Mouse (Mus musculus): ENCODE data around the gene H2-Ke6. TPM values are rescaled to one million over a fixed set of nuclear protein-coding genes. Genes with fewer than 3 reads are reported as not detected.
"Not testable (repeated sequence)": the region's sequence is repeated elsewhere in the genome, so short reads cannot be mapped to it uniquely, and the experiment has no call there.

H2-Ke6 gene
- total RNA-seq, 2 experiments from 2014 or later, result 80.6 to 88.2 TPM

DNA sequence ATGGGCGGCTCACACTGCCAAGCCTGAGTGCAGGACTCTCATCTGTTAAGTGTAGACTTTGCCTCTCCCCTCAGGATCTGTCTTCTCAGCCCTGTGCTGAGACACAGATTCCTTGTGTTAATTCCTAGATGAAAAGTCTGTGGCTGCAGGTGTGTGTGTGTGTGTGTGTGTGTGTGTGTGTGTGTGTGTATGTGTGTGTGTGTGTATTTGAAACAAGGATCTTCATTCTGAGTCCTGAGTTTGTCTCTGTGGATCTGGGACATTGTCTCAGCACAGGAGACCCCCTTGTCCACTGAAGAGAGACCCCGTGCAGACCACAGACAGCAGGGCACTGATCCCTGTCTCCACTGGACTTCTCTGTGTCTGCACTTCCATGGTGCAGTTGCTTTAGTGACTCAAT is 27.1 kb downstream of the H2-Ke6 start:
- not testable (repeated sequence) for DNase-seq
- intact Hi-C loops (cut with DNase I), result loop anchor here (5.0 kb wide), 1 partner anchor 33 kb away; no protein-coding TSS in a partner anchor

DNA sequence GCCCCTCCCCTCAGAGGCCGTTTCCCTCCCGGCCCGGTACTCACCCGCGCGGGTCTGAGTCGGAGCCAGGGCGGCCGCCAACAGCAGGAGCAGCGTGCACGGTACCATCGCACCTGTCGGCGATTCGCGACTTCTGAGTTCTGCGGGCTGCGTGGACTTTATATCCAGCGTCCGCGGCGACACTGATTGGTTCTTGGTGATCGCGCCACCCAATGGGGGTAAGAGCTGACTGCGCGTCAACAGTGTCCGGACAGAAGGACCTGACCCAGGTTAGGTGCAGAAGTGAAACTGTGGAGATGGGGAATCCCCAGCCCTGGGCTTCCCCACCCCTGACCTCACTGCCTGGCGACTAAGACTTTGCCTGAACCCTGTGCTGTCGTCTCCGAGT is 27.7 kb downstream of the H2-Ke6 start, which contains the start of gene H2-K1:
Gene H2-K1, minus strand, starts transcription at position 198 of the 388 bp plus-strand sequence.
- peak; percentile 87 to 92 for DNase-seq
- intact Hi-C loops (cut with DNase I), result loop anchor here (5.0 kb wide), 1 partner anchor 33 kb away; no protein-coding TSS in a partner anchor

DNA sequence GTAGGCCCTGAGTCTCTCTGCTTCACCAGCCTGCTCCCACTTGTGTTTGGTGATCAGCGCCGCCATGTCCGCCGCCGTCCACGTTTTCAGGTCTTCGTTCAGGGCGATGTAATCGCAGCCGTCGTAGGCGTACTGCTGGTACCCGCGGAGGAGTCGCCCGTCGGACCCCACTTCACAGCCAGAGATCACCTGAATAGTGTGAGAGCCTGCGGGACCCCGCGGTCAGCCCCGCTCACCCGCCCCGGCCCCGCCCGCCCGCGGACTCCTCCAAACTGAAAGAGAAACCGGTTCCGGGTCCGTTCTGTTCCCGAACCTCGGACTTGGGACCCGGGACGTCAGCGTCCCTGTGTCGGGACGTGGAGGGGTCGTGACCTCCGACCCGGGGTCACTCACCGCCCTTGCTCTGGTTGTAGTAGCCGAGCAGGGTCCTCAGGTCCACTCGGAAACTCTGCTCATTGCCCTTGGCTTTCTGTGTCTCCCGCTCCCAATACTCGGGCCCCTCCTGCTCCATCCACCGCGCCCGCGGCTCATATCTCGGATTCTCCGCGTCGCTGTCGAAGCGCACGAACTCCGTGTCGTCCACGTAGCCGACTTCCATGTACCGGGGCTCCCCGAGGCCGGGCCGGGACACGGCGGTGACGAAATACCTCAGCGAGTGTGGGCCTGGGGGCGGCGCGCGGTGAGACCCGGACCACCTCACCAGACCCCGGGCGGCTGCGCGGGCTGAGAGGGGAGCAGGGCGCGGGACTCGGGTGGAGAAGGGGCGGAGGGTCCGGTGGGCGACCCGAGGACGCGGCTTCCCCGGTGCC is 28.3 kb downstream of the H2-Ke6 start:
- DNase-seq, result peak; percentile 29 to 34
- intact Hi-C loops (cut with DNase I), result loop anchor here (5.0 kb wide), 1 partner anchor 32 kb away; no protein-coding TSS in a partner anchor

DNA sequence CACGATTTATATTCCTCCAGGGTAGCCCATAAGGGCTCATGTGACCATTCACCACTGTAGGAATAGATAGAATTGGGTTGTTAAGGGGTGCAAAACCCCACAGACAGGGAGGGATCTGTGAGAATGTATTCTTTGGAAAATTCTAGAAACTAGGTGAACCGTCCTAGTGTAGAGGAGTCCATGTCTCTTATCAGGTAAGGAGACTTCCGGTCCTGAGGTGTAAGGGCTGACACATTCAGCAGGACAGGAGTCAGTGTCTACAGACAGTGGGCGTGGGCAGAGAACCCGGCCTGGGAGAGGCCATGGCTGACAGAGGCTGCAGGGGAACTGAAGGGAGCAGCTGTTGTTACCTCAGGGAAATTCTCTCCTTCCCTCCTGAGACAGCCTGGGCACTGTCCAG is 29.2 kb downstream of the H2-Ke6 start:
- intact Hi-C loops (cut with DNase I); DNase-seq: not testable (repeated sequence)

DNA sequence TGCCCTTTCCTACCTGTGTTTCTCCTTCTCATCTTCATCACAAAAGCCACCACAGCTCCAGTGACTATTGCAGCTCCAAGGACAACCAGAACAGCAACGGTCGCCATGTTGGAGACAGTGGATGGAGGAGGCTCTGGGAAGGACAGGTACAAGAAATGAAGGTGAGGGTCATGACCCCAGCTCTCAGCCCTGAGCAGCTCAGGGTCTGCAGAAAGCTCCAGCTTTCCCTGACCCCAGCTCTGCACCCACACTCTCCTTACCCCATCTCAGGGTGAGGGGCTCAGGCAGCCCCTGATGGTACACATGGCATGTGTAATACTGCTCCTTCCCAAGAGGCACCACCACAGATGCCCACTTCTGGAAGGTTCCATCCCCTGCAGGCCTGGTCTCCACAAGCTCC is 30.8 kb downstream of the H2-Ke6 start:
- intact Hi-C loops (cut with DNase I); DNase-seq: not testable (repeated sequence)

DNA sequence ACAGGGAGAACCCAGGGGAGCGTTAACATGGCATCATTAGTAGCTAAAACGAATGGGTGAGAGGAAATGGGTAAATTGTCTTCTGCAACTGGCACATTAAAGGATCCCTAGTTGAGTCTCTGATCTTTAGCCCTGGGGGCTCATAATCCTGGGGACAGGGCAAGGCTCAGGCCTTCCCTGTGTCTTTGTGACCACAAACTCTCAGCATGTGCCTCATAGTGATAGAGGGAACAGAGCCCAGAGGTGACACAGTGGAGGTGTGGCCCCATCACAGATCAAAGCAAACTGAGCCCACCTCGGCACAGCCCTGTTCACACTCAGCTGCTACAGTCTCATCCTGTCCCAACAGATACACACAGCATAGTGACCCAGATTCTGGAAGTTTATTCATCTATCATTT is 32.2 kb downstream of the H2-Ke6 start:
- intact Hi-C loops (cut with DNase I), result no loop called here

DNA sequence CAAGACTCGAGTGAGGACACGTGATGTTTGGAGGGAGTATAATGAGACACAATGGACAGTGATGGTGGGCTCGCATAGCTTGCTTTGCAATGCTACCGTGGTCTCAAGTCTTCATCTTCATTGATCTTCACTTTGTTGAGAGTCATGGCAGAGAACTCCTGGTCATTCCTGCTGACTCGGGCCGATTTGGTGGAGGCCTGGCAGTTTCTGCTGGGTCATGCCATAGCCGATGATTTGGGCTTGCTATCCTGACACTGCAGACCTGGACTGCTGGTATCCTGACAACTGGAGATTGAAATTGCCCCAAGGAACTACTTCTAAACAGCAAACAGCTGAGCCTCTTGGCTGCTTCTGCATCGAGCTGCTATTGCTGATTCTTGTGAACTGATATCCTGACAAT is 32.9 kb downstream of the H2-Ke6 start:
- DNase-seq, result no peak
- intact Hi-C loops (cut with DNase I), result no loop called here

More for the DNA sequence above, 32.2 kb downstream of the H2-Ke6 start:
- no peak for DNase-seq

DNA sequence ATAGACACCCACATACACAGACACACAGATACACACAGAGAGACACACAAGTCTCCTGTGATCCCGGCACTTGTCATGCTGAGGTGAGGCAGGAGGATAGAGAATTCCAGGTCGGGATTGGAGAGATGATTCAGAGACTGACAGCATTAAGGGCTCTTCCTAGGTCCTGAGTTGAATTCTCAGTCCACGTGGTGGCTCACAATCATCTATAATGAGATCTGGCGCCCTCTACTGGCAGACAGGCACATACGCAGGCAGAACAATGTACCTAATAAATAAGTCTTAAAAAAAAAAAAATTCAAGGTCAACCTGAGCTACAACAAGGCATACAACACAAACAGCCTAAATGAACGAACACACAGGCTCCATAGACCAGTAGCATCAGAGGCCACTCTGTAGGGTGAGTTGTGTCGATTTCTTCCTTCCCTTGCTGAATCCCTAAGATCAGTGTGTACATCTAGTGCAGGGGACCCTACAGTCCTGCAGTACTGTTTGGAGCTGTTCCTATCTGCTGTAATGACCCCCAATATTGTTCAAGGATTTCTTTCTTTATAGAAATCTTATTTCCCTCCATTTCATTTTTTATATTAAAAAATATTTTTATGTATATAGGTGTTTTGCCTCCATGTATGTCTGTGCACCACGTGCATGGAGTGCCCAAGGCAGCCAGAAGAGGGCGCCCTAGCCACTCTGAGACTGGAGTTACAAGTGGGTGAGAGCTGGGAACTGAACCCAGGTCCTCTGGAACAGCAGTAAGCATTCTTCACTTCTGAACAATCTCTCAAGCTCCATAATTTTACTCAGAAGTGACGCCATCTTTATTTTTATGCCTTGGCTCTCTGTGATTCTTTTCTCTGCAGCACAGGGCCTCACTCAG is 35.8 kb downstream of the H2-Ke6 start:
- DNase-seq, result peak; percentile 53 to 76
- intact Hi-C loops (cut with DNase I), result no loop called here

DNA sequence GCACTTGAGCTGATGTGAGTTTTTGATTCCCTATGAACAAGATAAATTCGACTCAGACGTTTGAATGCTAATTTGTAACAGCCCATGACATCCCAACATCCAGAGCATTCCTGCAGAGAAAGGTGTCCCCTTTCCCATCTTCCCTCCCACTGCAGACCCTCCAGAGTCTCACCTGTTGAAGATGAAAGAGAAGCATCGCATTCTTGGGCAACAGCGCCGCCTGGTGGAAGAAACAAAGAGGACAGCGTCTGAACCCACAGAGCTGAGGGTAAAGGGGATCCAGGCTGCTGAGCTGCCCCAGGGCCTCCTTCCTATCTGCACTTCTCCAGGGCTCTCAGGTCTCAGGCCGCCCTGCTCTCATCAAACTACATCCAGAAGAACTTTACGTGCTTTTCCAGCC is 45.7 kb downstream of the H2-Ke6 start:
- DNase-seq, result peak; percentile 68 to 77
- intact Hi-C loops (cut with DNase I), result loop anchor here (1.0 kb wide), 1 partner anchor 14 kb away; no protein-coding TSS in a partner anchor

DNA sequence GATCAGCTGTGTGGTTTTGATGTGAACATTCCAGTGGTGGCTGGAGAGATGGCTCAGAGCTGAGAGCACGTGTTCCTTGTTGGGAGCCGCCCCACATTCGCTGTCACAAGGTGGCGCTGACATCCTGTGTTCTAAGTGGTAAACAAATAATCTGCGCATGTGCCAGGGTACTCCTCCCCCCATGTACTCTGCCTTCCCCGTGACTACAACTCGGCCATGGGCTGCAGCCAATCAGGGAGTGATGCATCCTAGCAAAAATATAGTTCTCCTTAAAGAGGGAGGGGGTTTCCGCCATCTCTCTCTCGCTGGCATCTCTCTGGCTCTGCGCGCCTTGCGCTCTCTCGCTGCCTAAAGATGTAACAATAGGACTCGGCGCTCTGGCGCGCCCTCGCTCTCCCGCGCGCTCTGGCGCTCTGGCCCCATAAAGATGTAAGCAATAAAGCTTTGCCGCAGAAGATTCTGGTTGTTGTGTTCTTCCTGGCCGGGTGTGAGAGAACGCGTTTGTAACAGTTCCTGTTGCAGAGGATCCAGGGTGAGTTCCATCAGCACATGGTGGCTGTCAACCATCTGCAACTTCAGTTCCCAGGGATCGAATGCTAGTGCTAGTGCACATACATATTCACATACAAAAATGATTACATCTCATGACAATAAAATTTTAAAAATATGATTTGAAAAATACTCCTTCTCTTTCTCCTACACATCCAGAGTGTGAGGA is 46.5 kb downstream of the H2-Ke6 start:
- DNase-seq, result peak; percentile 83 to 88
- intact Hi-C loops (cut with DNase I), result not testable (repeated sequence)

DNA sequence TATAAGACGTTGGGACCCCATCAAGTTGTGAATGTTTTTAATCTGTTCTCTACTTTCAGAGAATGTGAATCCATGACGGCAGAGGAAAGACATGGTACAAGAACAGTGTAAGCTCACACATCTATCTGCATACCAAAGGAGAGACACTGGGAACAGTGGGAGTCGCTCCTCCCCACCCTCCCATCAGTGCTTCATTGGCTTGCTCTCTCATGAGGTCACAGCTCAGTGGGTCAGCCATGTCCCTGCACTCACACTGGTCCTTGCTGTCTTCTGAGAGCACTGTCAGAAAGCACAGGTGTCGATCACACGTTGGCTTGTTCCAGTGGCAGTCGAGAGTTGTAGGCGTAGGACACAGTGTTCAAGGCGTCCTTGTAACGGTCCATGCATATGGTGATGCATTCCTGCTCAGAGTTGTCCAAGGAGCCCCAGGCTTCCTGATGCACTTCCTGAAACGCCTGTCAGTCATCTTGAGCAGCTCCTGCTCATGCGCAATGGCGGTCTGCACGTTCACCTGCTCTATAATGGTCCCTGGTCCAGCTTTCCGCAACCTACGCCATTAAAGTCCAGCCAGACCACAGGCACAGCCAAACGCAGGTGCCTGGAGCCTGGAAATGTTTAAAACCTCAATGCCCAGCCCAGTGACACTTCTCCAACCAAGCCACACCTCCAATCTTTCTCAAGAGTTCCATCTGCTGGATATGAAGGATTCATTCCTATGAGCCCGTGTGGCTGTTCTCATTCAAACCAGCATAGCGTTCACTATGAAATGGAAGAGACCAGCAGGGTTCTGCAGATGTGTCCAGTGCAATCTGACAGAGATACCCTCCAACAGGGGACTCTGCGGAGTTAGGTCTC is 47.5 kb downstream of the H2-Ke6 start:
- intact Hi-C loops (cut with DNase I), result no loop called here
- no peak for DNase-seq

DNA sequence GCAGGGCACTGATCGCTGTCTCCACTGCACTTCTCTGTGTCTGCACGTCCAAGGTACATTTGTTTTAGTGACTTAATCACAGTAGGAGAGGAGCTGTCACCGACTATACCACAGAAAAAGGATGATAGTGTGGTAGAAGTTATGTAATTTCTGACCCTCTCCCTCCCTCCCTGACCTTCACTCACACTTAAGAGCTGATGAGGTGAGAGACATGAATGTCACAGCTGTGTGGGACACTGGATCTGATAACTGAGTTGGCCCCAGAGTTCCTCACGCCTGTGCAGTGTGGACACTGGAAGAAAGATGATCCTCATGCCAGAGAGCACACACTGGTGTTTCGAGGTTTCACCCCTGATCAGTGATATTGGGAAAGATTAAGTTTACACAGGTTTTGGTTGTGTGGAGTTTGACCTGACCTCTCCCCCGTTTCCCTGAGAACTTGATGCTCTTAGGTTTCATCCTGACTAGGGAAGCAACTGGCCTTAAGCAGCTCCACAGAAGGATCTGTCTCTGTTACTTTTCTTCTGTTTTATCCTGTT is 48.3 kb downstream of the H2-Ke6 start:
- no peak for DNase-seq
- intact Hi-C loops (cut with DNase I), result no loop called here

DNA sequence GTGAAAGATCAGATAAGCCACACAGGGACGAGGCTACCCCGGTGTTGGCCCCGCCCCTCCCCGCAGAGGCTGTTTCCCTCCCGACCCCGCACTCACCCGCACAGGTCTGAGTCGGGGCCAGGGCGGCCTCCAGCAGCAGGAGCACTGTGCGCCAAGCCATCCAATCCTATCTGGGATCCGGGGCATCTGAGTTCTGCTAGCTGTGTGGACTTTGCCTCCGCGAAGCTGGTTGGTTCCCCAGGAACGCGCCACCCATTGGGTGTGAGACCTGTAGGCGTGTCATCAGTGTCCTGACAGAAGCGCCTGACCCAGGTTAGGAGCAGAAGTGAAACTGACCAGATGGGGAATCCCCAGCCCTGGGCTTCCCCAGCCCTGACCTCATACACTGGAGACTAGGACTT is 49.2 kb downstream of the H2-Ke6 start:
- DNase-seq, result peak; percentile 69 to 74
- intact Hi-C loops (cut with DNase I), result no loop called here

DNA sequence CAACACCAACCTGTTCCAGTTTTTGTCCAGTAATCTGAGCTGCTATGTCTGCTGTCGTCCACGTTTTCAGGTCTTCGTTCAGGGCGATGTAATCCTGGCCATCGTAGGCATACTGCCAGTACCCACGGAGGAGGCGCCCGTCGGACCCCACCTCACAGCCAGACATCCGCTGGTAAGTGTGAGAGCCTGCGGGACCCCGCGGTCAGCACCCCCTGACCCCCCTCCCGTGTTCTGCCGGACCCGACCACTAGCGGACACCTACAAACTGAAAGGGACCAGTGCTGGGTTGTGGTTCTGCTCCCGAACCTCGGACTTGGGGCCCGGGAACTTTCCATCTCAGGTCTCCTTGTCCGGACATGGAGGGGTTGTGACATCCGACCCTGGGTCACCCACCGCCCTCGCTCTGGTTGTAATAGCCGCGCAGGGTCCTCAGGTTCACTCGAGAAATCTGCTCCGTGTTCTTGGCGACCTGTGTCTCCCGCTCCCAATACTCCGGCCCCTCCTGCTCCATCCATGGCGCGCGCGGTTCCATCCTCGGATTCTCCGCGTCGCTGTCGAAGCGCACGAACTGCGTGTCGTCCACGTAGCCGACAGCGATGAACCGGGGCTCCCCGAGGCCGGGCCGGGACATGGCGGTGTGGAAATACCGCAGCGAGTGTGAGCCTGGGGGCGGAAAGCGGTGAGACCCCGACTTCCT is 49.9 kb downstream of the H2-Ke6 start:
- intact Hi-C loops (cut with DNase I), result no loop called here

More for the DNA sequence above, 49.9 kb downstream of the H2-Ke6 start:
- DNase-seq, result no peak

Small RNAs within 50 kb of the gene (microRNA-seq; reads per million reads assigned to microRNA genes)
- 0 reads per million in 2 experiments for gene Mir219a-1
- gene Mir219c, result 0 reads per million in 2 experiments

Other genes starting within 250 kb of the H2-Ke6 start
- 10 to 100 TPM; 20.5 to 31.6 TPM for gene Angptl4, start 246.2 kb downstream of the H2-Ke6 start, total RNA-seq (2021)
- 100 to 1,000 TPM in 1 of 2 experiments, 10 to 100 TPM in 1; 96.9 to 104 TPM for gene Kank3, start 217.5 kb downstream of the H2-Ke6 start, total RNA-seq (2021)
- gene Rps28, start 203.5 kb downstream of the H2-Ke6 start, total RNA-seq (2021), result 100 to 1,000 TPM; 736 to 815 TPM
- gene Ndufa7, start 203.5 kb downstream of the H2-Ke6 start, total RNA-seq (2021), result 100 to 1,000 TPM; 544 to 555 TPM
- 10 to 100 TPM; 25.0 to 26.6 TPM for gene Cd320, start 185.0 kb downstream of the H2-Ke6 start, total RNA-seq (2021)
- gene Gm7029, start 154.2 kb downstream of the H2-Ke6 start, total RNA-seq (2021), result not detected
- 1 to 10 TPM; 4.1 to 5.8 TPM for gene Kifc1, start 137.4 kb downstream of the H2-Ke6 start, total RNA-seq (2021)
- gene Platr17, start 122.9 kb downstream of the H2-Ke6 start, total RNA-seq (2021), result not detected
- gene Daxx, start 118.6 kb downstream of the H2-Ke6 start, total RNA-seq (2021), result 10 to 100 TPM; 11.3 to 13.7 TPM
- gene Tapbp, start 112.2 kb downstream of the H2-Ke6 start, total RNA-seq (2021), result 100 to 1,000 TPM in 1 of 2 experiments, 10 to 100 TPM in 1; 92.8 to 100 TPM
- 10 to 100 TPM; 16.8 to 20.3 TPM for gene Zbtb22, start 112.2 kb downstream of the H2-Ke6 start, total RNA-seq (2021)
- 10 to 100 TPM; 54.7 to 58.6 TPM for gene Rgl2, start 98.5 kb downstream of the H2-Ke6 start, total RNA-seq (2021)
- gene Pfdn6, start 87.7 kb downstream of the H2-Ke6 start, total RNA-seq (2021), result 10 to 100 TPM; 62.7 to 73.7 TPM
- 10 to 100 TPM; 10.4 to 11.5 TPM for gene Wdr46, start 87.4 kb downstream of the H2-Ke6 start, total RNA-seq (2021)
- gene B3galt4, start 76.6 kb downstream of the H2-Ke6 start, total RNA-seq (2021), result 1 to 10 TPM; 2.2 to 2.9 TPM
- 10 to 100 TPM; 35.0 to 37.8 TPM for gene Vps52, start 72.2 kb downstream of the H2-Ke6 start, total RNA-seq (2021)
- gene Rps18, start 72.1 kb downstream of the H2-Ke6 start, total RNA-seq (2021), result 100 to 1,000 TPM; 417 to 479 TPM
- gene H2-K1, start 27.7 kb downstream of the H2-Ke6 start, total RNA-seq (2021), result 10 to 100 TPM; 56.5 to 61.2 TPM
- 10 to 100 TPM; 12.2 to 14.6 TPM for gene Ring1, start 3.4 kb downstream of the H2-Ke6 start, total RNA-seq (2021)
- gene Slc39a7, start 3.6 kb upstream of the H2-Ke6 start, total RNA-seq (2021), result 10 to 100 TPM; 63.2 to 63.3 TPM
- 10 to 100 TPM; 41.9 to 44.7 TPM for gene Rxrb, start 3.8 kb upstream of the H2-Ke6 start, total RNA-seq (2021)
- 1 to 10 TPM; 1.5 to 2.7 TPM for gene Col11a2, start 11.4 kb upstream of the H2-Ke6 start, total RNA-seq (2021)
- under 1 TPM; 0.33 to 0.54 TPM for gene H2-Oa, start 64.3 kb upstream of the H2-Ke6 start, total RNA-seq (2021)
- 1 to 10 TPM; 3.5 to 4.0 TPM for gene H2-DMa, start 91.5 kb upstream of the H2-Ke6 start, total RNA-seq (2021)
- 10 to 100 TPM; 93.2 to 99.4 TPM for gene Brd2, start 94.6 kb upstream of the H2-Ke6 start, total RNA-seq (2021)
- 1 to 10 TPM in 1 of 2 experiments, under 1 TPM in 1; 0.96 to 1.6 TPM for gene H2-DMb2, start 115.2 kb upstream of the H2-Ke6 start, total RNA-seq (2021)
- gene H2-DMb1, start 125.0 kb upstream of the H2-Ke6 start, total RNA-seq (2021), result 1 to 10 TPM; 1.4 to 1.8 TPM
- 1 to 10 TPM; 5.4 to 5.5 TPM for gene Tap1, start 159.5 kb upstream of the H2-Ke6 start, total RNA-seq (2021)
- gene Psmb9, start 159.7 kb upstream of the H2-Ke6 start, total RNA-seq (2021), result 1 to 10 TPM; 6.5 to 7.2 TPM
- gene Psmb8, start 169.7 kb upstream of the H2-Ke6 start, total RNA-seq (2021), result 10 to 100 TPM in 1 of 2 experiments, 1 to 10 TPM in 1; 8.9 to 13.0 TPM
- gene Tap2, start 175.5 kb upstream of the H2-Ke6 start, total RNA-seq (2021), result 10 to 100 TPM; 18.9 to 20.7 TPM
- gene H2-Ob, start 210.8 kb upstream of the H2-Ke6 start, total RNA-seq (2021), result under 1 TPM; 0.88 TPM
- 10 to 100 TPM in 1 of 2 experiments, 1 to 10 TPM in 1; 6.6 to 12.7 TPM for gene H2-Ab1, start 229.6 kb upstream of the H2-Ke6 start, total RNA-seq (2021)